Mouse (Mus musculus) E14TG2a.4 (cell line): Measurements from ENCODE around the gene Scube1.

Experiments used
- CTCF ChIP-seq: conservative IDR thresholded peaks from 2 replicates; pipeline ENCODE4 v1.5.1; 2014; ENCODE audit warnings: low read length
- NANOG ChIP-seq: IDR thresholded peaks from 2 replicates; pipeline ENCODE4 v1.6.1; 2014; ENCODE audit warnings: borderline replicate concordance, low read length, mixed read lengths
- POU5F1 ChIP-seq: IDR thresholded peaks from 2 replicates; pipeline ENCODE4 v1.6.1; 2014; ENCODE audit warnings: low read length, borderline replicate concordance

- TF ChIP-seq CTCF (no peak), NANOG (no peak), POU5F1 (no peak)
Measured at GRCm38 (mm10) chr15:83593189-83593585, 131.6 kb downstream of the Scube1 start.
